In the genomic region with DNA sequence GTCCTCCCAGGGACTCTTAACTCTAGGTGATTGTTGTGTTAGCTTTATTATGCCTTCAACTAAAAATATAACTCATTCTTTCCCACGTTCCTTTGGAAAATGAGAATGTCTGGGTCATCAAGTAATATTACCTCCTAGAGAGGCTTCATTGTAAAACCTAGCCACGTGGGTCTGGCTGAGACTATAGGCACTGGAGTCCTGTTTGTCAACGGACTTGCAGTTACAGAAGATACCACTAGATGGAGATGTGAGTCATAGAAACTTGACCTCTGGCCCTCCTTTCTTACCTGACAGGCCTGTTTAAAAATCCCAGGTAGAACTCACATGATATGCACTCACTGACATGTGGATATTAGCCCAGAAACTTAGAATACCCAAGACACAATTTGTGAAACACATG, we compare ENCODE assay signal across 8 mouse cellular contexts.
DNase-seq lines count a peak whose midpoint lies in the region; ATAC-seq lines count a peak whose summit lies in the region.

No protein-coding gene starts in this region.

- peak; percentile 37 for DNase-seq in heart, adult 11 months
- peak; percentile 68 for DNase-seq in 416B (ENCODE audit: low read depth)
- peak; percentile 6 for DNase-seq in T-cell, adult 2 months (ENCODE audit: low spot score)
- DNase-seq in left cerebral cortex, postnatal 36 days (ENCODE audit: low spot score in 2 of 2) = no peak
- DNase-seq in spleen, postnatal 10 days (ENCODE audit: low spot score in 2 of 2) = no peak
- DNase-seq in urinary bladder, postnatal 10 days (ENCODE audit: low spot score) = no peak

- peaks cover 4% of the 10 kb centered on the region; the same call in 1 of the 2 replicates for H3K27me3 ChIP-seq in heart, embryonic 12.5 days (replicated peaks)
- no peaks in the 10 kb centered on the region for H3K27me3 ChIP-seq in intestine, embryonic 15.5 days (replicated peaks)

- 0 out of 2 replicates have a peak, but pooled peaks cover 3% of the 10 kb centered on the region for H3K9me3 ChIP-seq in heart, embryonic 12.5 days (replicated peaks)
- no peaks in the 10 kb centered on the region for H3K9me3 ChIP-seq in intestine, embryonic 15.5 days

- H3K4me2 ChIP-seq in heart, embryonic 12.5 days = no peak overlapping the region
- no peak overlapping the region for H3K4me2 ChIP-seq in intestine, embryonic 15.5 days (replicated peaks)

- no peak overlapping the region for H3K9ac ChIP-seq in heart, embryonic 12.5 days
- H3K9ac ChIP-seq in intestine, embryonic 15.5 days = no peak overlapping the region

- no peak overlapping the region for H3K27ac ChIP-seq in heart, embryonic 12.5 days (ENCODE audit: poor library complexity, severe bottlenecking)
- H3K27ac ChIP-seq in intestine, embryonic 15.5 days = no peak overlapping the region

- H3K36me3 ChIP-seq in heart, embryonic 12.5 days = no peaks in the 10 kb centered on the region
- no peaks in the 10 kb centered on the region for H3K36me3 ChIP-seq in intestine, embryonic 15.5 days

- H3K4me1 ChIP-seq in heart, embryonic 12.5 days (replicated peaks) = no peaks in the 10 kb centered on the region
- no peaks in the 10 kb centered on the region for H3K4me1 ChIP-seq in intestine, embryonic 15.5 days (replicated peaks)

- ATAC-seq in heart, embryonic 12.5 days (ENCODE audit: insufficient number of reproducible peaks, low FRiP score) = no peak
- peak; percentile 45; the same call in 1 of the 2 replicates for ATAC-seq in intestine, embryonic 15.5 days

- intact Hi-C loops in left cerebral cortex, postnatal 36 days (cut with DNase I) = no loop called here

- 13% methylated on average over 3 of the region's 3 CpGs for WGBS in heart, embryonic 12.5 days
- WGBS in intestine, embryonic 15.5 days = 11% methylated on average over 3 of the region's 3 CpGs

- no peak overlapping the region for H3K4me3 ChIP-seq in heart, embryonic 12.5 days
- no peak overlapping the region for H3K4me3 ChIP-seq in intestine, embryonic 15.5 days (replicated peaks)

Comparison
In these comparisons a context has a peak if more than half of its experiments do, and no peak if none do; other contexts are left out.
1. DNase-seq: peak in heart, adult 11 months (single experiment), 416B (single experiment) and T-cell, adult 2 months (single experiment); none in left cerebral cortex, postnatal 36 days (0 of 2), spleen, postnatal 10 days (0 of 2) and urinary bladder, postnatal 10 days (single experiment).